Mouse (Mus musculus) neural tube, embryonic 13.5 days (tissue): ENCODE measurements at regions not wholly inside any gene's neighbourhood (a gene's known extent, or its start where the extent isn't known, plus 50 kb on each side); places are given as distances from the start of the nearest gene placed in this dataset.

Source experiments
- ATAC-seq: fragments of 200-750 bp; cut with Nextera tagmentation; 2 replicates; pipeline ENCODE4 v1.8.0; 2017; ENCODE audit warnings: low read depth, mild to moderate bottlenecking, moderate TSS enrichment, moderate library complexity
- H3K27ac ChIP-seq: fragments of 300-500 bp; sonication (generic); replicated peaks from 2 replicates; pipeline ENCODE4 v1.5.1; 2015; ENCODE audit warnings: moderate library complexity, mild to moderate bottlenecking, inconsistent platforms
- H3K27me3 ChIP-seq: fragments of 300-500 bp; sonication (generic); 2 replicates; pipeline ENCODE4 v1.6.1; 2015; ENCODE audit warnings: mild to moderate bottlenecking, inconsistent platforms
- H3K36me3 ChIP-seq: fragments of 300-500 bp; sonication (generic); 2 replicates; pipeline ENCODE4 v1.6.1; 2015; ENCODE audit warnings: mild to moderate bottlenecking, inconsistent platforms
- H3K4me1 ChIP-seq: fragments of 300-500 bp; sonication (generic); replicated peaks from 2 replicates; pipeline ENCODE4 v1.6.1; 2015; ENCODE audit warnings: inconsistent platforms
- H3K4me2 ChIP-seq: fragments of 300-500 bp; sonication (generic); 2 replicates; pipeline ENCODE4 v1.6.1; 2015; ENCODE audit warnings: inconsistent platforms, mild to moderate bottlenecking, moderate library complexity
- H3K4me3 ChIP-seq: fragments of 300-500 bp; sonication (generic); 2 replicates; pipeline ENCODE4 v1.5.1; 2015; ENCODE audit warnings: mild to moderate bottlenecking, inconsistent platforms
- H3K9ac ChIP-seq: fragments of 300-500 bp; sonication (generic); 2 replicates; pipeline ENCODE4 v1.6.1; 2015; ENCODE audit warnings: moderate library complexity, mild to moderate bottlenecking, inconsistent platforms
- H3K9me3 ChIP-seq: fragments of 300-500 bp; sonication (generic); 2 replicates; pipeline ENCODE4 v1.6.1; 2016; ENCODE audit warnings: inconsistent platforms
- WGBS: fragments of 180-500 bp; shearing (Covaris S2); methylation state at CpG from one replicate; pipeline ENCODE4 v1.1.7; 2015; 5-methylcytosine and 5-hydroxymethylcytosine counted together

- no CpG with 5 or more reads among the region's 1 CpGs for WGBS
- no peak overlapping the region for H3K4me3 ChIP-seq
These were observed 70.0 kb upstream of the B3gat1 start for GRCm38 (mm10) chr9:26663544-26663943.

DNA sequence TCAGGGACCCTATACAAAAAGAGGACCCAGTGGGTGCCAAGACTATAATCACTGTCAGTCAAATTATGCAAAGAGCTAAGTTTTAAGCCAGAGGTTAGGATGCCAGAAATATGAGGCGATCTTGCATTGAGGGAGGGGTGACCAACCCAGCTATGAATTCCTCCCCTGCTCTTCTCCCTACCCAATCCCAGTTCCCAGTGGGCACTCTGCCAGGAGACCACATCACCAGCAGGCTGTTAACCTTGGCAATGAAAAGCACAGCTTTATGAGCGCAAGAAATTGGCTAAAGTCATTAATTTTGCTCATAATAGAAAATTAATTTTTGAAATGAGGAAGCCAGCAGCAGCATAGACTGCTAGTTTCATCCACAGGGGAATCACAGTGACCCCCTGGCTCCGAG, 65.7 kb upstream of the B3gat1 start:
- H3K4me1 ChIP-seq, result no peaks in the 10 kb centered on the region; the same call in 1 of the 2 replicates
- H3K4me3 ChIP-seq, result no peak overlapping the region
- no peak overlapping the region for H3K9ac ChIP-seq
- H3K4me2 ChIP-seq, result no peak overlapping the region
- no peaks in the 10 kb centered on the region for H3K36me3 ChIP-seq
- ATAC-seq, result no peak
- 69% methylated on average over 3 of the region's 3 CpGs for WGBS
- H3K9me3 ChIP-seq, result no peaks in the 10 kb centered on the region
- H3K27ac ChIP-seq, result no peak overlapping the region
- H3K27me3 ChIP-seq, result no peaks in the 10 kb centered on the region

More at GRCm38 (mm10) chr9:26663544-26663943, 70.0 kb upstream of the B3gat1 start:
- H3K9ac ChIP-seq, result no peak overlapping the region
- no peak overlapping the region for H3K27ac ChIP-seq
- no peaks in the 10 kb centered on the region; the same call in 1 of the 2 replicates for H3K4me1 ChIP-seq
- H3K9me3 ChIP-seq, result no peaks in the 10 kb centered on the region; the same call in 1 of the 2 replicates
- no peaks in the 10 kb centered on the region for H3K36me3 ChIP-seq
- ATAC-seq, result no peak
- H3K27me3 ChIP-seq, result no peaks in the 10 kb centered on the region
- H3K4me2 ChIP-seq, result no peak overlapping the region

GRCm38 (mm10) chr9:26674059-26674757, 59.3 kb upstream of the B3gat1 start:
- Histone ChIP-seq H3K9ac (no peak overlapping the region), H3K36me3 (no peaks in the 10 kb centered on the region), H3K4me3 (no peak overlapping the region), H3K27ac (no peak overlapping the region), H3K4me2 (no peak overlapping the region), H3K4me1 (no peaks in the 10 kb centered on the region), H3K27me3 (no peaks in the 10 kb centered on the region), H3K9me3 (no peaks in the 10 kb centered on the region)
- no peak for ATAC-seq
- 93% methylated on average over 2 of the region's 2 CpGs for WGBS

DNA sequence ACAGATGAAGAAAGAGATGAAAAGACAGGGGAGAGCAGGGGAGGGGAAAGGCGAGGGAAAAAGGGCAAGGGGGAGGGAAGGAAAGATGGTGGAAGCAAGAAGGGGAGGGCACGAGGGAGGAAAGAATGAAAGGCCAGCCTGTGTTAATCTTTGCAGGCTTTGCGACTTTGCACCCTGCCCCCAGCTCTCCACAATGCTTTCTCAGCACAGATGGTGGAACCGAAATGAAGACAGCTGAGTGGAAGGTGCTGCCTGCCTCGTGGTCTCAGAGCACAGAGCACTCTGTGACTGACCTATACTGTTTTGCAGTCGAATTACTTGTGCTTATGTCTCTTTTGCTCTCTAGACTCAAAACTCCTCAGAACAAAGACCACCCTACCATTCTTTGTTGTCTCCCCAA, 55.2 kb upstream of the B3gat1 start:
- no peak overlapping the region for H3K27ac ChIP-seq
- no peak overlapping the region for H3K4me3 ChIP-seq
- no peaks in the 10 kb centered on the region for H3K9me3 ChIP-seq
- 36% methylated on average over 6 of the region's 6 CpGs for WGBS
- no peaks in the 10 kb centered on the region for H3K27me3 ChIP-seq
- no peaks in the 10 kb centered on the region for H3K36me3 ChIP-seq
- no peak overlapping the region for H3K4me2 ChIP-seq
- H3K4me1 ChIP-seq, result no peaks in the 10 kb centered on the region
- H3K9ac ChIP-seq, result no peak overlapping the region
- no peak for ATAC-seq

GRCm38 (mm10) chr9:26681516-26681915, 52.0 kb upstream of the B3gat1 start:
- WGBS, result 75% methylated on average over 1 of the region's 1 CpGs
- H3K4me2 ChIP-seq, result no peak overlapping the region
- no peak overlapping the region for H3K4me3 ChIP-seq
- H3K9me3 ChIP-seq, result no peaks in the 10 kb centered on the region
- no peaks in the 10 kb centered on the region for H3K36me3 ChIP-seq
- no peaks in the 10 kb centered on the region for H3K4me1 ChIP-seq
- no peak overlapping the region for H3K27ac ChIP-seq
- H3K9ac ChIP-seq, result no peak overlapping the region
- H3K27me3 ChIP-seq, result no peaks in the 10 kb centered on the region
- ATAC-seq, result no peak
